Mouse (Mus musculus) neutrophil, adult 83 days (primary cell): Measurements from ENCODE around the gene Casr. TPM values are rescaled to one million over a fixed set of nuclear protein-coding genes. Genes with fewer than 3 reads are reported as not detected.

Experiments used
- total RNA-seq, 2 experiments: library from RNA; stranded (reverse); gene quantifications; one replicate each; pipeline ENCODE4 v1.2.4; 2023

Casr gene
- total RNA-seq: not detected

GRCm38 (mm10) chr16:36561386-36562338 lies at the start of gene Casr:
Casr (minus strand) TSS chr16:36562141.

GRCm38 (mm10) chr16:36455342-36455802 lies 106.6 kb downstream of the Casr start, which contains the start of gene Stfa3:
Stfa3 (minus strand) TSS chr16:36455392.

Other genes with a start within 250 kb of the Casr start
- not detected for gene BC117090, start 227.8 kb downstream of the Casr start, total RNA-seq
- 1 to 10 TPM; 1.4 TPM for gene BC100530, start 194.4 kb downstream of the Casr start, total RNA-seq
- not detected for gene Stfa2, start 153.7 kb downstream of the Casr start, total RNA-seq
- 1 to 10 TPM; 1.7 to 6.4 TPM for gene Stfa3, start 106.7 kb downstream of the Casr start, total RNA-seq
- gene Cd86, start 103.9 kb upstream of the Casr start, total RNA-seq: 10 to 100 TPM; 14.0 to 23.9 TPM
- not detected for gene Ildr1, start 131.8 kb upstream of the Casr start, total RNA-seq
- 1 to 10 TPM; 1.1 to 2.8 TPM for gene Slc15a2, start 222.8 kb upstream of the Casr start, total RNA-seq